Mouse (Mus musculus): ENCODE measurements around the gene Smap2.

DNA sequence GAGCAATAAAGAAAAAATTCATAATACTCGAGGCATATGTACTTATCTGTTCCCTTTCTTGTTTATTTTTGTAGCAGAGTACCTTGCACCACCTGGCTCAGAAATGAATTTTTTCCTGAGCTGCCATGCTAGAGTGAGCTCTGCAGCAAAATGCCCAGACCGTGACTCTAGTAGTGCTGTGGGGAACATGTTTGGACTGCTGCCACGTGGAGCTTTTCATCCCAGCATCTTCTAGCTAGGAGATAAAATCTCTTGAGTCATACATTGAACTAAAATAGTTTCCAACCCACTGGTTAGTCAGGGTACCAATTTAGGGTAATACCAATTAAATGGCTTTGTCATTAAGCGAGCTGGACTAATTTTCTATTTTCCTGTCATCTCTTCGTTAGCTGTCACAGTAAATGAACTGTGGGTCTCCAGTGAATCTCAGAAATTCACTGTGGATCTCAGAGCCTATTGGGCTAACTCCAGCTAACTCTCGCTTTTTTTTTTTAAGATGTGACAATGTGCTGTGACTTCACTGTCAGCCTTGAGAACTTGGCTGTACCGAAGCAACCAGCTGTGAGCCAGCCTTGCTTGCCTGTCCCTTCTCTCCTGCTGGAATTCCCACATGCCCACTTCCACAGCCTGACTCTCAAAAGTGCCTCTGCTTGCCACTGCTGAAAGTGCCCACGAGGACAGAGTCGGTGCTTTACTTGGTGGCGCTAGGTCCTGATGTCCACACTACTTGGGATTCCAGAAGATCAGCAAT, 3.2 kb upstream of the Smap2 start:
- no peak for TF ChIP-seq MAFK (IDR thresholded peaks at IDR 0.05; ENCODE audit: insufficient replicate concordance, low read length)
- no peak for TF ChIP-seq TBP (conservative IDR thresholded peaks at IDR 0.05; ENCODE audit: low read depth, low read length)
- TF ChIP-seq JUN (IDR thresholded peaks at IDR 0.05; ENCODE audit: insufficient read depth, low read depth, low read length): no peak
- no peak for TF ChIP-seq MAX (IDR thresholded peaks at IDR 0.05; ENCODE audit: low read length)
- TF ChIP-seq CTCF (conservative IDR thresholded peaks at IDR 0.05 in 1 of 2, IDR thresholded peaks at IDR 0.05 in 1 of 2; ENCODE audit: low read depth in 2 of 2, low read length in 2 of 2): no peak
